Mouse (Mus musculus) colon, adult 2 months (tissue): ENCODE data around the gene Tysnd1. TPM values are rescaled to one million over a fixed set of nuclear protein-coding genes. Genes with fewer than 3 reads are reported as not detected.

Source experiments
- polyA plus RNA-seq: library from polyadenylated mRNA; depleted of rRNA; stranded (reverse); fragments of >200 nt; gene quantifications from 2 replicates; pipeline ENCODE4 v1.2.3, GENCODE M21; 2012; rRNA removed

The Tysnd1 gene
- 75.1 and 81.2 TPM in 2 replicates for polyA plus RNA-seq

DNA sequence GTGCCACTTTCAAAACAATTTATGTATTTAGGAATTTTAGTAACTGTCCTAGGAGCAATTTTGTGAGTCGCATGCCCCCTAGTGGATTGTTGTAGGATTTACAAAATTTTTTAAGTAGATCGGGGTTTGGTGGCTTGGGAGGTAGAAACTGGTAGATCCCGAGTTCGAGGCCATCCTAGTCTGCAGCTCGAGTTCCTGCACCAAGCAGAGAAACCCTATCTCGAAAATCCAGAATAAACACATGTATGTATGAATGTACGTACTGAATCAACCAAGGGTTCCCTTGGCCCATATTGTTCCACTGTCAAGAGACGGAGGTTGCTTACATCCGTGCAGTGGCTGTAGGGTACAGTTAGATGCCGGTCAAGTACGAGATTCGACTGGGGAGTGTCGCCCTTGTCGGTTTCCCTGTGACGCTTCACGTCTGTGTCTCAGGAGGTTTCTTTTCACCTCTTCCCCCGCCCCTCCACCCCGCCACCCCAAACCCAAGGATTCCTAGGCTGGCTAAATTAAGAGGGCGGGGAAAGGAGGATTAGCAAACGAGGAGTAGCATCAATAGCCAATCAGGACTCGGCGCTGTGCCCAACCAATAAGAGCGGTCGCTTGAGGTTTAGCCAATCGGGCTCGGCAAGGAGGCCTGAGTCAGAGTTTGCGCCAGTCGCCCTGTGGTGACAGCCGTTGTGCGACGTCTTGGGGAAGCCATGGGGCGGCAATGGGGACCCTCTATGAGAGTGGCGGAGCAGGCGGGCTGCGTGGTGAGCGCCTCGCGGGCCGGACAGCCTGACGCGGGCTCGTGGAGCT, at the start of gene Tysnd1:
TSS of gene Tysnd1 (plus strand) at position 645 of the 801 bp plus-strand sequence.

DNA sequence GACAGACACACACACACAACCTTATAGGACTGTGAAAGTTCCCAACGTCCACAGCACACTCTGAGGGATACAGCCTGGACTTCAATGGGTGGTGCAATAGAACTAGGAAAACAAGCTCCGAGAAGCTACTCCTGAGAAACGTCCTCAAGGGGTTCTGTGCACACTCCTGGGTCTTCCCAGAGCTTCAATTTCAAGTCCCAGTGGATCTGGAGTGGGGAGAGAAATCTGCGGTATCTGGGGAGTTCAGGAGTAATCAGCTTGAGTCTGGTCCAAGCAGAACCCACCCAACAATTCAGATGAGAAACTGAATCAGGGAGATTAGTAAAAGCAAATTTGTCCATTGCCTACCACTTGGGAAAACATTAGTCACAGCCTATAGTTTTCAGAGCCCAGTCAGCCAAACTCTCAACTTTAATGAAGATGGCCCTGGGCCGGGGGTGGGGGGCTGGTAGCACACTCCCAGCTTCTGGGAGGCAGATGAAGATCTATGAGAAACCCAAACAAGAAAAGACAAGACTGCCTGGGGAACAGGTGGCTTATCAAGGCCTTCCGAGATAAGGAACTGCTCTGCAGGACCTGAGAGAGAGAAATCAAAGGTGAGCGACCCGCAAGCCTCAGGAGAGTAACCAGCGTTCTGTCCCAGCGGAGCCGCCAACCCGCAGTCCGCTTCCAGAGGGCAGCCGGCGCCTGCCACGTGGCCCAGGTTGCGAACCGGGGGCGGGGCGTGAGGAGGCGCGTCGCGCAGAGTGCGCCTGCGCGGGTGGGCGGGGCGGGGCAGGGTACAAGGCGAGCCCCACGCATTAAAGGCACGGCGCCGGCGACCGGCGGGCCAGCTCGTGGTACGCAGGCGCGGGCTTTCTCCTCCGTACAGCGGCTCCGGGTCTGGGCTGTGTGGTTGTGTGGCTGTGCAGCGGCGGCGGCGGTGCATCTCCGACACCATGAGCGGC, 47.3 kb upstream of the Tysnd1 start, which contains the start of gene Ppa1:
TSS of gene Ppa1 (plus strand) at position 763 of the 947 bp plus-strand sequence.

DNA sequence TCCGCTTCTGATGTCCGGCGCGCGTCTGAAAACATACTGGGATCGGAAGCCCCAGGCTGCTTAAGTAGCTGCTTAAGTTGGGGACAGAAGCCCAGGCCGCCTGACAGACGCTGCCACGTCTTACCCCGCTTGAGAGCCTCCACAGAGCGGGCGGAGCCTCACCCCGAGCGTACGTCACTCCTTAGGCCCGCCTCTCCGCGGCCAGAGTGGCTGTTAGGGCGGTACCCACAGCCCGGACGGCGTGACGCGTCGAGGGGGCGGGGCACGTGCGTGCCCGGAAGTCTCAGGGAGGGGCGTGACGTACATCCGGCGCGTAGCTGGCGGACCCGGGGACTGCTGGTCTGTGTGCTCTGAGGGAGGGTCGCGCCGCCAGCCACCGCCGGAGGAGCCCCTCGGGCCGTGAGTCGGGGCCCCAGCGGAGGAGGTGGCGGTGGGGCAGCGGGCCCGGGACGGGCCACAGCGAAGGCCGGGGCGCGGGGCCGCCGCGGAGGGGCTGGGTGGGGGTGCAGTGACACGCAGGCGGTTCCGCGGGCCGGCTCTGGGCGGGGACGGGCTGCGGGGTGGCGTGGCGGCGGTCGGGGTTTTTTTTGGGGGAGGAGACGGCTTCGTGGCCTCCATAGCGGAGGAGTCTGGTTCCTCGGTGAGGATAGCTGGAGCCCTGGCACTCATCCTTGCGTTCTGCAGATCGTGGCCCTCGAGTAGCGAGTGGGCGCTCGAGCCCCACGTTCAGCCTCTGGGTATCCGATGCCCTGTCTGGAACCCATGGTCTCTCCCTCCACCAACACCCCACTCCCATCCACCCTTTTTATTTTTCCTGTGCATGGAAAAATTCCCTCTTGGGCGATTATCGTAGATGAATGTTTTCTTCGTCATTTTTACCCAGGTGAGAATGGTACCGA, 15.1 kb upstream of the Tysnd1 start, which contains the start of gene Sar1a:
TSS of gene Sar1a (plus strand) at position 285 of the 899 bp plus-strand sequence.

DNA sequence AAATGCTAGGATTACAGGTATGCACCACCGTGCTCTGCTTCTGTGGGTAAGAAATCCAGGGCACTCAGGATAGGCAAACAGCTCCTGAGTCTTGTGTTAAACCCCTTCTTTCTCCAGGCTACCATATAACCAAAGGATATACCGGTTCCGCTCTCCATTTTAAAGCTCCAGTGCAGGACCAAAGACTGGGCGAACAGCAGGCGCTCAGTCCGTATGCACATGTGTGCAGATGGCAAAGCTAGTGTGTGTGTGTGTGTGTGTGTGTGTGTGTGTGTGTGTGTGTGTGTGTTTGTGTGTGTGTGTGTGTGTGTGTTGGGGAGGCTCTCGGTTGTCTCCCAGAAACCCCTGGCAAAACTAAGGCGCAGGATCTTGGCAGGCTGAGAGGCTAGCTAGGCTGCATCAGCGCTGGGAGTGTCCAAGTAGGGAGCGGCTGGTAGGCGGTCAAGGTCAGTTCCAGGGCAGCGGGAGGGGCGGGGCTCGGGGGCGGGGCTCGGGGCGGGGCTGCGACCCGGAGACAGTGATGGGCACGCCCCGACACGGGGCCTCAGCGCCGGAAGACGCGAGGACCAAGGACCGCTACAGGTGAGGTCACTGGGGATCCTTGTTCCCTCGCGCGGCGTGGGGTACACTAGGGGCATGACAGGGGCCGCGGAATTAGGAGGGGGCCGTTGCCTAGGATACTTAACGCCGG, 19.6 kb downstream of the Tysnd1 start, which contains the start of gene Aifm2:
TSS of gene Aifm2 (plus strand) at position 493 of the 691 bp plus-strand sequence.

Other genes with a start within 250 kb of the Tysnd1 start
- 103 and 119 TPM in 2 replicates for gene Eif4ebp2, start 242.9 kb upstream of the Tysnd1 start, polyA plus RNA-seq
- gene Lrrc20, start 219.7 kb upstream of the Tysnd1 start, polyA plus RNA-seq, result 7.5 and 10.2 TPM in 2 replicates
- gene Npffr1, start 100.0 kb upstream of the Tysnd1 start, polyA plus RNA-seq, result 0.40 and 0.52 TPM in 2 replicates
- gene Ppa1, start 47.0 kb upstream of the Tysnd1 start, polyA plus RNA-seq, result 102 and 115 TPM in 2 replicates
- gene Sar1a, start 15.2 kb upstream of the Tysnd1 start, polyA plus RNA-seq, result 52.5 and 62.1 TPM in 2 replicates
- gene Aifm2, start 19.7 kb downstream of the Tysnd1 start, polyA plus RNA-seq, result 12.4 and 13.0 TPM in 2 replicates
- gene H2afy2, start 88.6 kb downstream of the Tysnd1 start, polyA plus RNA-seq, result 3.3 and 4.0 TPM in 2 replicates